Mouse (Mus musculus): Measurements from ENCODE around the gene E2f8. TPM values are rescaled to one million over a fixed set of nuclear protein-coding genes. Genes with fewer than 3 reads are reported as not detected.
A peak's percentile ranks its signal among the peaks of the same experiment; 100 is the strongest.

E2f8 gene
- polyA plus RNA-seq, 1 experiment from 2014 or later: 22.0 TPM

DNA sequence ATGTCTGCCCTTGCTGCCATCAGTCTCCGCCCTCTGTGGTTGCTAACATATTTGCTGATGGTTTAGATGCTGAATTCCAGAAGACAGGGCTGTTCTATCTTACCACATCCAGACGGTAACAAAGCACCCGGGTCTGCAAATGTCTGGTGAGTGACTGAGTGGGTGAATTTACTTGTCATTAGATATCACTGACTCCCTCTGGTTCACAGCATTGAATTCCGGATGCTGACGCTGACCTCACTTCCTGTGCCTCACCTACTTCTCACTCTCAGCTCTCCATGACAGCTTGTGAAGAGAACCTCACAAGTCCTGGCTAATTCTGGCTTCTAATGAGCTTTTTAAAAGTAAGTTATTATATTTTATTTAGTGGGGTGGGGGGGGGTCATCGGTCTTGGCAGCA lies 44.4 kb downstream of the E2f8 start:
- Histone ChIP-seq H3K36me3 (ENCODE audit: control insufficient read depth, insufficient read depth, low read length) (no peaks in the 10 kb centered on the region), H3K4me1 (replicated peaks; ENCODE audit: control insufficient read depth, insufficient read depth, low read length) (no peaks in the 10 kb centered on the region), H3K27ac (ENCODE audit: low read length) (no peak overlapping the region), H3K4me3 (ENCODE audit: low read length) (no peak overlapping the region), H3K9ac (ENCODE audit: low read length) (no peak overlapping the region), H3K27me3 (ENCODE audit: control insufficient read depth, insufficient read depth, low read depth, low read length) (no peaks in the 10 kb centered on the region), H3K9me3 (ENCODE audit: control insufficient read depth, low read length) (no peaks in the 10 kb centered on the region), H3K4me2 (ENCODE audit: low read depth, low read length) (no peak overlapping the region)
- 49% methylated on average over 6 of the region's 6 CpGs for WGBS
- no peak for ATAC-seq (ENCODE audit: low read depth)

DNA sequence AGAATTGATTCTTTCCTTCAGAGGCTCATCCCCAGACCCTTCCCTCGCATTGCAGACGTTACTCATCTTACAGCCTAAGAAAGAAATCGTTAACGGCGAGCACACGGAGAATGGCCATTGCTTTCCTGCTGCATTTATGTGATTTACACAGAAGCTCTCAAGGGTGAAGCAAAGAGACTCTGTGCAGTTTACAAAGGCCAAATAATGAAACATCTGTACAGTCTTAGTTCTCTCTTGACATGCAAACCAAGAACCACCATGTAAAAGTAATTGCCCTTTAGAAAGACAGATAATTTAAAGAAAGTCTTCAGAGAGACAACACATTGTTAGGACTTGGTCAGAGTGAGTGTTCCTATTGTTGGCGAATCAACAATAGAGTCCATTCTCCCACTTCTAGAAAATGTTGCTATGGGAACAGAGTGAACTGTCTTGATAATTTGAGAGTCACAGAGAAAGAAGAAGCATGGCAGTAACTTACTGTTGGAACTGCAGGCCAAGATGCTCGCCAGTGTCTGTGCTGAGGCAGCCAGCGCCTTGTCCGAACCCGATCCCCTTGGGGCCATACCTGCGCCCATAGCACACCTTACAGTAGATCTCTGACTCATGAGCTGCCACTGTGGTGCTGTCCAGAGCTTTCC lies 46.3 kb downstream of the E2f8 start:
- Histone ChIP-seq H3K9ac (ENCODE audit: low read length) (no peak overlapping the region), H3K27ac (ENCODE audit: low read length) (no peak overlapping the region), H3K4me3 (ENCODE audit: low read length) (no peak overlapping the region), H3K4me1 (replicated peaks; ENCODE audit: control insufficient read depth, insufficient read depth, low read length) (no peaks in the 10 kb centered on the region), H3K27me3 (ENCODE audit: control insufficient read depth, insufficient read depth, low read depth, low read length) (no peaks in the 10 kb centered on the region), H3K36me3 (ENCODE audit: control insufficient read depth, insufficient read depth, low read length) (no peaks in the 10 kb centered on the region), H3K4me2 (ENCODE audit: low read depth, low read length) (no peak overlapping the region), H3K9me3 (ENCODE audit: control insufficient read depth, low read length) (no peaks in the 10 kb centered on the region)
- WGBS: 87% methylated on average over 12 of the region's 12 CpGs
- ATAC-seq (ENCODE audit: low read depth): no peak

DNA sequence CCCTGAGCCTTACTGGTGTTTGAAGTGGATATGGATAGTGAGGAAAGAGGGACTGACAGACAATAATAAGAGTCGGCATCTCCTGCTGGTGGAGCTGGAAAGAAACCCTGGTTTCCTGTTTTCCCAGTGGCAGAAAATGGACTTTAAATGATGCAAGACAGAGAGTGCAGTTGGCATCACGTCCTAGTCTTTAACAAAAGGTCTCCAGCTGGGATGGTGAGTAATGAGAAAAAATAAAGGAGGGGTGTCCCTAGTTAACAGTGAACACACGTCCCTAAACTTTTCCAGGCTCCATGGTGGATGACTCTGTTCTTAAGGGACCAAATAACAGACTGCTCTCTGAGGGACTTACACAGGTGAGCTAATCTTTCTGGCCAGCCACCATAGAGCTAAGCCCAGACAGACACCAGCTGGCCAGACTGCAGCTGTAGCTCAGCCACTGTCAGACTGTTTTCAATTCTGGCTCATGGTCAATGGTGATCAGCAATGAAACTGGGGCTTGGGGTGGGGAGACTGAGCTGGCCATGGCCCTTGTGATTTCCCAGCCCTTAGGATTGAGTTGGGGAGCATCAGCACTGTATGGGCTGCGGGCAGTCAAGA lies 46.9 kb downstream of the E2f8 start:
- no peak overlapping the region for H3K27ac ChIP-seq (ENCODE audit: low read length)
- WGBS: 56% methylated on average over 4 of the region's 4 CpGs

DNA sequence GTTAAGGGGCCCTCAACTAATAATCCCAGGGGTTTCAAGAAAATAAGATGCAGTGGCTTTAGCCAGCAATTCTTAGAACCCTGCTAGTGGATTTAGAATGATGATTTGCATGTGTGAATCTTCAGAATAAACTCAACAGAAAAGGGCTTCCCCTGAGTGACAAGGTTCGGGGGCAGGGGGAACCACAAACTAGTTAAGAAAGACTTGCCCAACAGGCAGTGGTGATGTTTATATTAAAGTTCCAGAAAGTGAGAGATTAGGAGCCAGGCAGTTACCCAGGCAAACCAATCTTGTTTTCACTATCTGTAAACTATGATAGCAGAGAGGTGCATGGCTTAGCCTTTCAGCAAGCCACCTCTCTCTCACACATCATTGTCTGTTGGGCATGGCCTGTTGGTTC lies 48.7 kb downstream of the E2f8 start:
- Histone ChIP-seq H3K9ac (ENCODE audit: low read length) (no peak overlapping the region), H3K4me2 (ENCODE audit: low read depth, low read length) (no peak overlapping the region), H3K4me1 (replicated peaks; ENCODE audit: control insufficient read depth, insufficient read depth, low read length) (peaks cover 7% of the 10 kb centered on the region), H3K4me3 (ENCODE audit: low read length) (no peak overlapping the region), H3K36me3 (ENCODE audit: control insufficient read depth, insufficient read depth, low read length) (peaks cover under 1% of the 10 kb centered on the region; the same call in 1 of the 2 replicates), H3K9me3 (ENCODE audit: control insufficient read depth, low read length) (no peaks in the 10 kb centered on the region), H3K27ac (ENCODE audit: low read length) (no peak overlapping the region), H3K27me3 (ENCODE audit: control insufficient read depth, insufficient read depth, low read depth, low read length) (no peaks in the 10 kb centered on the region)
- 62% methylated on average over 1 of the region's 1 CpGs for WGBS
- no peak for ATAC-seq (ENCODE audit: low read depth)

More for the DNA sequence above, 46.9 kb downstream of the E2f8 start:
- peaks cover 2% of the 10 kb centered on the region; the same call in 1 of the 2 replicates for H3K4me1 ChIP-seq (replicated peaks; ENCODE audit: control insufficient read depth, insufficient read depth, low read length)
- no peaks in the 10 kb centered on the region for H3K36me3 ChIP-seq (ENCODE audit: control insufficient read depth, insufficient read depth, low read length)
- ATAC-seq (ENCODE audit: low read depth): no peak
- H3K4me3 ChIP-seq (ENCODE audit: low read length): no peak overlapping the region
- H3K4me2 ChIP-seq (ENCODE audit: low read depth, low read length): no peak overlapping the region
- no peaks in the 10 kb centered on the region for H3K9me3 ChIP-seq (ENCODE audit: control insufficient read depth, low read length)
- H3K9ac ChIP-seq (ENCODE audit: low read length): no peak overlapping the region
- no peaks in the 10 kb centered on the region for H3K27me3 ChIP-seq (ENCODE audit: control insufficient read depth, insufficient read depth, low read depth, low read length)

DNA sequence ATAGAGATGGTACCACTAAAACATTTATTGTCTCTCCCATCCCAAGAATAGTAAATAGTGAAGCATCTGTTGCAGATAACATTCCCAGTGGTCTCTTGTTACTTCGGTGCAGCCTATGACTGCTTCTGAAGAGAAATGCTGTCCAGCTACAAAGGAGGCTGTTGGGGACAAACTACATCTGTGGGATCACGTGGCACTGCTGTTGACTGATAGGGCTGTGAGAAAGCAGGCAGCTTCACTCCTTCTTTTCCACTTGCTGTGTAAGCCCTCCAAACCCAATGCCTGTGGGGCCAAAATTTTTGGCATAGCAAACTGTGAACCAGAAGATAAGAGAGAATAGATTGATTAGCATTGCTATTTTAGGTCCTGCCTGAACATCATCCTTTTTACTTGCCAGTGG lies 51.0 kb downstream of the E2f8 start:
- 25% methylated on average over 2 of the region's 2 CpGs for WGBS
- H3K36me3 ChIP-seq (ENCODE audit: control insufficient read depth, insufficient read depth, low read length): peaks cover 4% of the 10 kb centered on the region; the same call in 1 of the 2 replicates
- H3K4me2 ChIP-seq (ENCODE audit: low read depth, low read length): no peak overlapping the region
- ATAC-seq (ENCODE audit: low read depth): peak; percentile 93
- no peaks in the 10 kb centered on the region for H3K9me3 ChIP-seq (ENCODE audit: control insufficient read depth, low read length)
- H3K9ac ChIP-seq (ENCODE audit: low read length): no peak overlapping the region
- peaks cover 7% of the 10 kb centered on the region for H3K4me1 ChIP-seq (replicated peaks; ENCODE audit: control insufficient read depth, insufficient read depth, low read length)
- no peaks in the 10 kb centered on the region for H3K27me3 ChIP-seq (ENCODE audit: control insufficient read depth, insufficient read depth, low read depth, low read length)
- no peak overlapping the region for H3K4me3 ChIP-seq (ENCODE audit: low read length)
- no peak overlapping the region for H3K27ac ChIP-seq (ENCODE audit: low read length)

DNA sequence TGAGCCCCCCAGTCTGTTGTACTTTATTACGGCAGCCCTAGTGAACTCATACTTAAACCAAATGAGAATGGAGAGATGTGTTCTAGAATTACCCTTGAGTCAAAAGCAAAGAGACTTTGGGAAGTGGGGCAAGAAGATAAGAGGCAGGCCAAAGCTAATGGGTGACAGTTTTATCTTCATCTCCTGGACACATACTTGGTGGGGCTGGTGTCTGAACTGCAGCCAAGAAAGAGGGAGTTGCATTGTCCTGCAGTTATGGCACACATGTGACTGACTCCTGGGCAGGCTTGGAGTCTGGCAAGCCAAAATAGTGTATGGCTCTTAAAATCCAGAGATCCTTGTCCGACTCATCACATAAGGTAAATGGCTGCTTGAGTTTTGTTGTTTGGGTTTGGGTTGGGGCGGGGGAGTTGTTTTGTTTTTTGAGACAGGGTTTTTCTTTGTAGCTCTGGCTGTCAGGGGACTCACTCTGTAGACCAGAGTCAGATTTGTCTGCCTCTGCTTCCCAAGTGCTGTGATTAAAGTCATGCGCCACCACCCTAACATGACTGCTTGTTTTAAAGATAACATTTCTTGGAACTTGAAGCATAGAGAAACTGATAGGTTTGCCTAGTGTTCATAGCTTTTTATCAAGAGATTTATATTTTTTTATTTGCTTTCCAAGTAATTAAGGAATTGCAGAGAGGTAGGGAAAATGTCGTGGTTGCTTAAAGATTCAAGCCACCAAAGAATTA lies 52.1 kb downstream of the E2f8 start:
- 51% methylated on average over 5 of the region's 5 CpGs for WGBS
- peaks cover 7% of the 10 kb centered on the region for H3K4me1 ChIP-seq (replicated peaks; ENCODE audit: control insufficient read depth, insufficient read depth, low read length)
- no peaks in the 10 kb centered on the region for H3K9me3 ChIP-seq (ENCODE audit: control insufficient read depth, low read length)
- no peak overlapping the region for H3K9ac ChIP-seq (ENCODE audit: low read length)
- no peak overlapping the region for H3K27ac ChIP-seq (ENCODE audit: low read length)
- no peak overlapping the region for H3K4me3 ChIP-seq (ENCODE audit: low read length)
- peaks cover 4% of the 10 kb centered on the region; the same call in 1 of the 2 replicates for H3K36me3 ChIP-seq (ENCODE audit: control insufficient read depth, insufficient read depth, low read length)
- no peak overlapping the region for H3K4me2 ChIP-seq (ENCODE audit: low read depth, low read length)
- peak; percentile 27; the same call in 1 of the 2 replicates for ATAC-seq (ENCODE audit: low read depth)
- no peaks in the 10 kb centered on the region for H3K27me3 ChIP-seq (ENCODE audit: control insufficient read depth, insufficient read depth, low read depth, low read length)

DNA sequence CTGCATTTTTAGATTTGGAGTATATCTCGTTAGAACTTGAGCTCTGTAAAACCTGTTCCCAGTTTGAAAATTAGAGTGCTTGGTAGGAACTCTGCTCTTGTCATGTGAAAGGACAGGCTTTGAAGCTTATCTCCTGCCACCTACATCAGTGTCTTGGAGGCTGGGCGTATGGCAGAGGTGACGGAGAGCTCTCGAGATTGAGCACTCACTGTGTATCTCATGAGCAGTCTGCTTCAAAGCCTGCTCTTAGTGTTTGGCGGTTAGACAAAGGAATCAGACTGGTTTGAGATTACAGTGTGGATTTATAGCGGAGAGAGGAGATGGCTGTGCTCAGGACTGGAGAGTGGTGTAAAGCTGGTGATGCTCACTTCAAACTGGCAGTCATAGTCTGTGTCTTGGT lies 56.2 kb downstream of the E2f8 start:
- H3K36me3 ChIP-seq (ENCODE audit: control insufficient read depth, insufficient read depth, low read length): peaks cover 15% of the 10 kb centered on the region
- no peak overlapping the region for H3K27ac ChIP-seq (ENCODE audit: low read length)
- H3K27me3 ChIP-seq (ENCODE audit: control insufficient read depth, insufficient read depth, low read depth, low read length): no peaks in the 10 kb centered on the region
- no peak overlapping the region for H3K9ac ChIP-seq (ENCODE audit: low read length)
- peaks cover 7% of the 10 kb centered on the region for H3K4me1 ChIP-seq (replicated peaks; ENCODE audit: control insufficient read depth, insufficient read depth, low read length)
- H3K4me3 ChIP-seq (ENCODE audit: low read length): no peak overlapping the region
- H3K4me2 ChIP-seq (ENCODE audit: low read depth, low read length): no peak overlapping the region
- H3K9me3 ChIP-seq (ENCODE audit: control insufficient read depth, low read length): no peaks in the 10 kb centered on the region
- ATAC-seq (ENCODE audit: low read depth): no peak
- 54% methylated on average over 6 of the region's 6 CpGs for WGBS

DNA sequence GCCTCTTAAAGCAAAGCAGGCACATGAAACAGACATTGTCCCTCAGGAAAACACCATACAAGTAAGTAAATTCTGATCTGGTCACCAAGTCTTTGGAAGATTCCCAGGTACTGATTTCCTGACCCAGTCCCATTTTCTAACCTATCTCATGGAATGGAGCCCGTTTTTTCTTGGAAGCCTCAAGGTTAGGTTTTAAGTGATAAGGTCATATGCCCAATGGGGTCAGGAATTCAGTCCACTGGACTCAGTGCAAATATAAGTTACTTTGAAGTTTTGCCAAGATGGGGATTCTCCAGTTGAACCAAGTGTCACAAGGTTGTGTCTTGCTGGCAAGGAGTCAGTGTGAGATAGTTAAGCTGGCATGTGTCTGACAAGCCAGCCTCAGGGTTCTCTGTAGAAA lies 56.7 kb downstream of the E2f8 start:
- Histone ChIP-seq H3K9me3 (ENCODE audit: control insufficient read depth, low read length) (no peaks in the 10 kb centered on the region), H3K4me2 (ENCODE audit: low read depth, low read length) (no peak overlapping the region), H3K27me3 (ENCODE audit: control insufficient read depth, insufficient read depth, low read depth, low read length) (no peaks in the 10 kb centered on the region), H3K36me3 (ENCODE audit: control insufficient read depth, insufficient read depth, low read length) (peaks cover 15% of the 10 kb centered on the region), H3K9ac (ENCODE audit: low read length) (no peak overlapping the region), H3K4me3 (ENCODE audit: low read length) (no peak overlapping the region), H3K27ac (ENCODE audit: low read length) (no peak overlapping the region), H3K4me1 (replicated peaks; ENCODE audit: control insufficient read depth, insufficient read depth, low read length) (peaks cover 5% of the 10 kb centered on the region)
- no peak for ATAC-seq (ENCODE audit: low read depth)
- WGBS: 53% methylated on average over 1 of the region's 1 CpGs

DNA sequence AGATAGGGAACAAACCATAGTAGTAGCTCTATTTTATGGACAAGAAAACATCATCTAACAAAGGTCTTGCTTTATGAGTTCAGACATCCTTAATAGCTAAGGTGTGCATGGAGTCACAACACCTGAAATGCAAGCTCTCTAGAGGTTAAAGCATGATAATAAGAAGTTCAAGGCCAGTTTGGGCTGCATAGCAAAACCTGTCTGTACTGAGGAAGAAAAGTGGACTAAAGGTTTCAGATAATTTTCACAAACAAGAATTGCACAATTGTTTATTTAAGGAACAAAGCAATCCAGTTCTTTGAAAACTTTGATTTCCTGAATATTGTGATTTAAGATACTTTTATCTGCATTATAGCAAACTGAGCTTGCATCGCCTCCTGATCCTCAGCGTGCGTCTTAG lies 57.8 kb downstream of the E2f8 start:
- Histone ChIP-seq H3K36me3 (ENCODE audit: control insufficient read depth, insufficient read depth, low read length) (peaks cover 20% of the 10 kb centered on the region), H3K4me3 (ENCODE audit: low read length) (no peak overlapping the region), H3K27me3 (ENCODE audit: control insufficient read depth, insufficient read depth, low read depth, low read length) (no peaks in the 10 kb centered on the region), H3K4me2 (ENCODE audit: low read depth, low read length) (no peak overlapping the region), H3K4me1 (replicated peaks; ENCODE audit: control insufficient read depth, insufficient read depth, low read length) (no peaks in the 10 kb centered on the region), H3K9ac (ENCODE audit: low read length) (no peak overlapping the region), H3K27ac (ENCODE audit: low read length) (no peak overlapping the region), H3K9me3 (ENCODE audit: control insufficient read depth, low read length) (no peaks in the 10 kb centered on the region)
- no peak for ATAC-seq (ENCODE audit: low read depth)
- WGBS: 83% methylated on average over 3 of the region's 3 CpGs
